Mouse (Mus musculus) thymus, postnatal 4 days (tissue): ENCODE results near the gene Pde4b.

ENCODE experiments used
- DNase-seq: peaks from one replicate; pipeline ENCODE4 v3.0.0; 2021

Gene Pde4b

DNA sequence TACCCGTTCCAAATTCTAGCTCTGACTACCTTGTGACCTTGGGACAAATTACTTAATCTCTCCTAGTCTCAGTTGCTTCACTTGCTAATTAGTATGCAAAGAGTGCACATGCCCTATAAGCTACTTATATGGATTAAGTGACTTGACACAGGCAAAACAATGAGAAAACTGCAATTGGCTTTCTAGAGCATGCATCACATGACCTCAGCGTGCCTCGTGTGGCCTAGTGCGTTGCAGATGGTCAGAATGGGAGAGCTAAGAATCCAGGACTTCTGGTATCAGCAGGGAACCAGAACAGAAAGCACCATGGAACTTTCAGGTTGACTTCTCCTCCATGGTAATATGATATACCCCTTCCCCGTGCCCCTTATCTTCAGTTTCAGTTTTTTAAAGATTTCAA lies 426.2 kb downstream of the Pde4b start:
- DNase-seq: no peak

DNA sequence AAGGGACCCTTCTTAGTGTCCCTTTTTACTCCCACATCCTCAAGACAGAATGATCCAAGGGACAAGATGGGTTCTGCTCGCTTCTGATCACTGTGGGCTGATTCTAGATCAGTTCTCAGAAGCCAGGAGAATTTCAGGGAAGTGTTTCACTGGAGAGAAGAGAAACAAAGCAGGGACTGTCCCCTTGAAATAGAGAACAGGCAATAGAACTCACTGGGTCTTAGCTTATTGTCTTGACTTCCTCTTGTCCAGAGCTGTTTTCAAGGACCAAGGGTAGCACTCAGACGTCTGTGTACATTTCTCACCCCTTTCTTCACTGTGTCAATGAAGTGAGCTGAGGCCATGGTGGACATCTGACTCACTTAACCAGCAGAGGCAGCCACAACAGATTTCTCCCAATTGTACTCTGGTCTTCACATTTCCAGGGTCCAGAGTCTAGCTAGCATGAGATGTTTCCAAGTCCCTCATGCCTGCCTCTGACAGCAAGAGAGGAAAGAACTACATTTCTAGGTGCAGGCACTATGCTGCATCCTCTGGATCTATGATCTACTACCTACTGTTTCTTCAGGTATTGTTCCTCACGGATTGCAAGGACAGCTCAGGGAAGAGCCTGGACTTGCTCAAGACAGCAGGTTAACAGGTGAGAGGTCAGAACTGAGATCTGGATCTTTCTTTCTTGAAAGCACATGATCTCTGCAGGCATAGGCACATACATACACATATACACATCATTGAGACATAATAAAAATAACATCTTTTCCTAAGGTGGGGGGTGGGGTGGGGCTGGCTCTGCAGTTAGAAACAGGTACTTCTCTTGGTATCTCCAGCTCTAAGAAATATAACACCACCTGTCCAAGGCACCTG lies 427.9 kb downstream of the Pde4b start:
- DNase-seq: no peak

GRCm38 (mm10) chr4:102516395-102516794 lies 429.1 kb downstream of the Pde4b start:
- DNase-seq: no peak

DNA sequence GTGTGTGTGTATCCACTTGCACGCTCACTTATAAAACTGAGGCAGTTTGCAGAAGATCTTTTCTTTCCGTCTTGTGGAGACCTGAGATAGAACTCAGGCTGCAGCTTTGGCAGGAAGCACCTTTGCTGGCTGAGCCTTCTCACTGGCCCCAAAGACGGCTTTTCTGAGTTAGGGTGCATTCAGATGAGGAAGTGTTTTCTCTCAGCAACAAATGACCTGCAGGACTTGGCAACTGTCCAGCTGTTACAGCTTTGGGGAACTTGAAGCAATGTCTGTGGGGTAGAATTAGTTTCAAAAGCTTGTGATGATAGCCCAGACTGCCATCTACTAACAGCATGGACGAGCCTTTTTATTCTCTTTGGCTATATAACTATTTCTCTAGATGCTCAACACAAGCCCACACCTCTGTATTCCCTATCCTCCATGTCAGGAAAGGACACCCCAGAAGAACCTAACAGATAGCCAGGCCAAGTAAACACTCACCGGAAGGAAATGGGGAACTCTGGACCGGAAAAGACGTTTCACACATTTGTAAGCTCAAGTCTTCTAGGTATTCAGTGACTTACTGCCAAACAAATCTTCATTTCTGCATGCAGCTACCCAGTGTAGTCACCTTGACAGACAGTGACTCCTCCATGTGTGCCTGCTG lies 429.8 kb downstream of the Pde4b start:
- peak; percentile 43 for DNase-seq

- DNase-seq: no peak
These were observed 430.3 kb downstream of the Pde4b start for GRCm38 (mm10) chr4:102517653-102518052.

- no peak for DNase-seq
These were observed 431.0 kb downstream of the Pde4b start for GRCm38 (mm10) chr4:102518341-102518740.

DNA sequence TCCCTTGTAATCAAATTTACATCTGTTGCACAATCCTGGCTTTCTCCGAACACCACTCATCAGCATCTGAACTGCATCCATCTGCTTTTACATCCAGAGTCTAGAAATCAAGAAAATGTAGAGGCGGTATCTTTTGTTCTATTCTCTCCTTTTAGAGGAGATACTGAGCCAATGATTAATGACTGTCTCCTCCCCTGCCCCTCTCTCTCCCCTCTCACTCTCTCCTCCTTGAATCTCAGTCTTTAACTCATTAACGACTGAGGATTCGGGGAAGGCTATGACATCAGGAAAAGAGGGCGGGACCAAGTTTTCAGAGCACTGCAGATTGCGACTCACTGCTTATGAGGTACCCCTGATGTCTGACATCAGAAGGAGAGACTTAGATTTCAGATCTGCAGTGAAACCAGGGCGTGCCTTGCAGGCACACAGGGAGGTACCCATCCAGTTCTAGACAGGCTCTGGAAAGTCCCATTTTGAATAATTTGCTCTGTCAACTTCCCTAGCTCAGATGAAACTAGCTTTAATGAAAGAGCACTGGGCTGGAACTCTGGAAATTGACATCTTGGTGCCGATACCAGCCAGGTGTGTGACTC lies 433.4 kb downstream of the Pde4b start:
- no peak for DNase-seq

GRCm38 (mm10) chr4:102521434-102521833 lies 434.1 kb downstream of the Pde4b start:
- no peak for DNase-seq

GRCm38 (mm10) chr4:102527361-102527760 lies 440.0 kb downstream of the Pde4b start:
- no peak for DNase-seq

GRCm38 (mm10) chr4:102530797-102531196 lies 443.5 kb downstream of the Pde4b start:
- no peak for DNase-seq

DNA sequence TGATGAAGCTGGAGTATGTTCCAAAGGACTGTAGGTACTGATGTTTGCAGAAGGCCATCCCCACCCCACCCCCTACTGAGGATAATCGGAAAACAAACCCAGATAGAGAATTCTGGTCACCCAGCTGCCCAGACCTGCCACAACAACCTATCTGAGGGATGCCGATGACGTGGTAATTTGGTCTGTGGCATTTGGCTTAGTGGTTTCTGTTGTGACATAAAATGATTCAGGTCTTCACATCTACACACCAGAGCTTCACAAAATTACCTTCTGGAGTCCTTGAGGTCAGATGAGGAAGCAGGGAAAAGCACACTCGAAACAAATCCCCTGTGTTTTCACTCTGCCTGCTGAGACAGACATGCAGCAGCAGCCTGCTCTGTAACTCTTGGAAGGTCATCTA lies 444.4 kb downstream of the Pde4b start:
- DNase-seq: no peak

DNA sequence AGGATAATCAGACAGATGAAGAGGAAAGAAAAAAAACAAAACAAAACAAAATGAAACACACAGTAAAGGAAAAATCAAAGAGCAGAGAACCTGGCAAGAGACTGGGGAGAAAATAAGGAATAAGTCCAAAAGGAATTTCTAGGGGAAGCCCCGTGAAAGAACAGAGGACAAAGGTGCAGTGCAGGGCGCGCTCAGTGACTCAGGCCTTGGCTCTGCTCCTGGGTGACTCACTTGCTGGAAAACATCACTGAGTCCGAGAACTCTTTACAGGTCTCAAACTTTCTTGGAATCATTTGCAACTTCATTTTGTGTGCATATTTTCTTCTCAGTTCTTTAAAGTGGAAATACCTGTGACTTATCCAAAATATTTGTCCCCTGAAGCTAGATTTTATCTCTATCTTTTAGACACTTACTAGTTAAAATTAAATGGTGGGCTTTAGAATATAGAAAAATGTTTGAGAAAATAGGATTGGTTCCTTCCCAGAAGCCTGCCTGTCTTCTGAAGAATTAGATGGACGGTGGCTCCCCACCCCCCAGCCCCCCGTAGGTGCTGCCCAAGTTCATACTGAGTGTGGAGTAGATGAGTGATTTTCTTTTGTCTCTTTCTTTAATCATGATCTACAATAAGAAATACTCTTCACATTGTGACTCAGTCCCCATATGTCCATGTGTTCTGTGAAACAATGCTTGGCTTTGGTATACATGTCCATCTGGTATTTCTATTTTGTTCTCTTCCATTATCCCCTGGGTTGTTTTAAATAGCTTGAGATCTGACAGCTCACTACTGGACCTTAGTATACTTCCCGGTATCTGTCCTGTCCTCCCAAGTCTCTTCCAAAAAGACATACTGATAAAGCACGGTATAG lies 446.1 kb downstream of the Pde4b start:
- no peak for DNase-seq

- DNase-seq: no peak
These were observed 446.8 kb downstream of the Pde4b start for GRCm38 (mm10) chr4:102534049-102534730.

DNA sequence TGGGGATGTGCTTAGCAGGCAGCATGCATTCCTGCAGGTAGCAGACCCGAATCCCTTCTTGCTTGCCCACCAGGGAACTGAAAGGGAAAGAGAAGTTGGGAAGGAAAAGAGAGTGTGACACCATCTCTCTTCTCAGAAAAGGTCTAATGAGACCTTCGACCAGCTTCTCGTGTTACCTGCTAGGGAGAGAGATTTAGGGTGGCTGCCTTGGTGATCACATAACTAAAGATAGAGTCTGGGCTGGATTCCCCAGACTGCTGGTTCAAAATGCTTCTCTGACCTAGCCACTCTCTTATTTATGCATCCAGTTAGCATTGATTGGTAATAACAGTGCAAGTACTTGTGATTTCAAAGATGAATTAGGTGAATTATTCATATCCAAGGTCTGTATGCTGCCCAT lies 448.5 kb downstream of the Pde4b start:
- no peak for DNase-seq

DNA sequence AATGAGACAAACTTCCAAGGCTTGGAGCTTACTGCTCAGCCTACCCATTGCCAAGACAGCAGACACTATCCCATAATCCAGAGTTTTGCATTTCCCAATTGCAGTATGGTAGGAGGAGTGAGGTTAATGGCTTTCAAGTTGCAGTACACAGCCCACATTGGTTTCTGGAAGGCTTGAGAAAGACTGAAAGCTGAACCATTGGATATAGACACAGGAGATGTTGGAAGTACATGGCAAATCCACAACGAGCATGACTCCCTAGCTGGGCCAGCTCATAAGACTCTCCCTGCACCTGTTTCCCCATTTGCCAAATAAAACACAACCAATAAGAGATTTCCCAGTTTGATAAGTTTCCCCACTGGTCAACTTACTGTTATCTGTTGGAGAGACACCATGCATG lies 450.9 kb downstream of the Pde4b start:
- no peak for DNase-seq

GRCm38 (mm10) chr4:102538793-102539192 lies 451.4 kb downstream of the Pde4b start:
- no peak for DNase-seq

DNA sequence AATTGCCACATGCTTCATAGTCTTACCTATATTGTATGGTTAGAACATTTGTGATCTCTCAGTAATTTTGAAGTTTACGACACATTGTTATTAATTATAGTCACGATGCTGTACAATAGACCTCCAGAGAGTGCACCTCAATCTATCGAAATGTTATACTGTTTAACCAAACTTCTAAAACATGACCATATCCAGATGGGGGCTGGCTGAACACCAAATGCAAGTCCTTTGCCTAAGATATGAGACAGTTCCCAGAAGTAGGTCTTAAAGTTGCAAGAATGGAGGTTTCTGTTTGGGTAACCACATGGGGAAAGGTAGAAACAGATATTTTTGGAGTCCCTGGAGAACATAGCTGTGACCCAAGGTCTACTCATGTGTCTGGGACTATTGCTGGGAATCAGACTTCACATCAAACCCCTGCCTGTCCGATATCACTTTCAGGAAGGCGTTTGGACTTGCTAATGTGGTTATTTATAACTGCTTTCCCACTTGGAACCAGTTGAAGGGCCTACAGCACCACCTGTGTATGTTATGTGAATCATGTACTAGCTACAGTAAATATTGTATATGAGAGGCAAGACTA lies 452.3 kb downstream of the Pde4b start:
- no peak for DNase-seq

GRCm38 (mm10) chr4:102542976-102543375 lies 455.6 kb downstream of the Pde4b start:
- DNase-seq: no peak

DNA sequence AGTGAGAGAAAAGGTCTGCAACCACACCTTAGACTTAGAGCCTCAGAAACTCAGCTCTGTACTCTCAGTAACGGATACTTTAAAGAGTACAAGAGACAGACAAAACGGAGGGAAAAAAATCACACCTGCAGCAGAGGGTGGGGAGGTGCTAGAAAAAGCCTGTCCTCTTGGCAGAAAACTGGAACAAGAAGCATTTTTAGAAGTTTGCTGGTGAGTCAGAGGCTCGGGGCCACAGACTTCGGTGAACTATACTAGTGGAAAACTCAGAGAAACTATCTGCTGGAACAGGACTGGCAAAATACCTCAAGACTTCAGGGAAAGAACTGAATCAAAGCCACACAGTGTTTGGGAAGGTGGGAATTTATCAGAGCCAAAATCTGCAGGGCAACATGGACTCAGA lies 457.9 kb downstream of the Pde4b start:
- DNase-seq: no peak

DNA sequence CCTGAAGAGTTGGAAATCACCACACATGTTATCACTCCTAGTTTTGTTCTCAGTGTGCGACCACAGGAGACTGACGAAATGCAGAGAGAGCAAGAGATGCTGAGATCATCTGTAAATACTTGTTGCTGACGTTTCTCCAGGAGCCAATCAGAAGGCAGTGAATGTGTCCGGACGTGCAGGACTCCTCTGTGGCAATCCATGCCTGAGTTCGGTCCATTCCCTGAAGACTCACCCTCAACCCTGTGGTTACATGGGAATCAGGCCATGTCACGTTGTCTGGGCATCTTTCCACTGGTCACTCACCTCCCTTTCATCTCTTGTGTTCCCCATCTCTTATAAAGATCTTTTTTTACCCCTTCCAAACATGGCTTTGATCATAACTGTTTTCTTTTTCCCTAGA lies 468.2 kb downstream of the Pde4b start:
- no peak for DNase-seq

- no peak for DNase-seq
These were observed 469.7 kb downstream of the Pde4b start for GRCm38 (mm10) chr4:102557006-102557405.
